Mouse (Mus musculus) G1E (cell line): ENCODE data around the gene Pid1.

Experiments
- CTCF ChIP-seq: IDR thresholded peaks from 2 replicates; pipeline ENCODE4 v1.5.1; 2012; ENCODE audit warnings: low read depth, low read length, inconsistent platforms, mixed read lengths
- GATA1 ChIP-seq: IDR thresholded peaks from 2 replicates; pipeline ENCODE4 v1.6.1; 2012; ENCODE audit warnings: borderline replicate concordance, low read length, inconsistent platforms, mixed read lengths
- GATA2 ChIP-seq: IDR thresholded peaks from 2 replicates; pipeline ENCODE4 v1.6.1; 2012; ENCODE audit warnings: low read depth, low read length, inconsistent platforms, borderline replicate concordance
- POLR2AphosphoS5 ChIP-seq: IDR thresholded peaks from 2 replicates; pipeline ENCODE4 v1.6.1; 2012; ENCODE audit warnings: low read depth, low read length, inconsistent platforms; ENCODE audit not compliant: insufficient replicate concordance
- TAL1 ChIP-seq: conservative IDR thresholded peaks from 2 replicates; pipeline ENCODE4 v1.6.1; 2012; ENCODE audit warnings: low read depth, low read length, inconsistent platforms, mixed read lengths

DNA sequence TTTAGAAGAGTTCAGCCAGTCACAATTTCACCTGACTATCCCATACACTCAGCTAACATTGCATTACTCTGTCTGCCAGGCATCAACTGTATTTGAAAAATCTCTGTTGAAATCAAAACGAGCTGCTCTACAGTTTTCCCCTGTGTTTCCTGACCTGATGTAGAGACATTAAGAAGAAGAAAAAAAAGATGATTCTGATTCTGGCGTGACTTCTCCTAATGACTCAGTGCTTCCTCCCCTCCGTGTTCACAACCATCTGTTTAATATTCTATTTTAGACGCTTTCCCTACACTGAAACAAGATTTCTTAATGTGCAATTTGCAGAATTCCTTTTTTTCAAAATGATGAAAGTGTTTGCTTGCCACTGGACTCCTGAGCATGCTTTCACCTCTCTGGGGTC, 42.7 kb downstream of the Pid1 start:
- TF ChIP-seq CTCF (no peak), POLR2AphosphoS5 (no peak), GATA1 (no peak), TAL1 (no peak), GATA2 (no peak)
